Mouse (Mus musculus): ENCODE results near the gene Dhx37. TPM values are rescaled to one million over a fixed set of nuclear protein-coding genes. Genes with fewer than 3 reads are reported as not detected.
"Not testable (repeated sequence)": the region's sequence is repeated elsewhere in the genome, so short reads cannot be mapped to it uniquely, and the experiment has no call there.

Dhx37 gene
- polyA plus RNA-seq, 1 experiment from 2014 or later, result 11.4 TPM

DNA sequence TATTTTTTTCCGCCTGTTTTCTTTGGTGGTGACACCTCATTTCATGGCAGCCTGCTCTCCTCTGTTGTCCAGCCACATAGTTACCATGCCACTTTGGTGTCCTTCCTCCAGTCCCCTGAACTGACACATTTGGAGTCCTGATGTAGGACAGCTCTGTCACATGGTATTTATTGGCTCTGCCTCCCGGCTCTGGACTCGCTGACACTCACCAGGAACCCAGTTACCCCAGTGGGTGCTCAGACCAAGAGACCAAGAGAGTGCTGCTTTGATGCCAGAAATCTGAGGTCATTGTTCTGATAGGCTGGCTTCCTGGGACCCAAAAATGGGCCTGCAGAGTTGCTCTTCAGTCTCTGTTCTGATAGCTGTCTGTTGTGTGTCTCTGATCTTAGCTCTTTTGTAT lies 14.1 kb upstream of the Dhx37 start:
- no peak overlapping the region for H3K27ac ChIP-seq
- no peak overlapping the region for H3K4me3 ChIP-seq
- 70% methylated on average over 3 of the region's 3 CpGs for WGBS (ENCODE audit: insufficient replicate concordance)
- H3K4me2 ChIP-seq, result no peak overlapping the region
- H3K9me3 ChIP-seq (replicated peaks), result no peaks in the 10 kb centered on the region
- ATAC-seq, result no peak
- peaks cover 22% of the 10 kb centered on the region for H3K36me3 ChIP-seq
- H3K27me3 ChIP-seq (replicated peaks), result no peaks in the 10 kb centered on the region
- peaks cover 67% of the 10 kb centered on the region for H3K4me1 ChIP-seq
- no peak overlapping the region for H3K9ac ChIP-seq

GRCm38 (mm10) chr5:125446344-125446743 lies 12.4 kb upstream of the Dhx37 start:
- no peak overlapping the region for H3K4me2 ChIP-seq
- H3K27me3 ChIP-seq (replicated peaks), result no peaks in the 10 kb centered on the region
- WGBS (ENCODE audit: insufficient replicate concordance), result 79% methylated on average over 7 of the region's 7 CpGs
- peaks cover 6% of the 10 kb centered on the region for H3K36me3 ChIP-seq
- H3K4me1 ChIP-seq, result peaks cover 79% of the 10 kb centered on the region
- H3K9ac ChIP-seq, result no peak overlapping the region
- H3K27ac ChIP-seq, result no peak overlapping the region
- no peak overlapping the region for H3K4me3 ChIP-seq
- ATAC-seq, result no peak
- H3K9me3 ChIP-seq (replicated peaks), result no peaks in the 10 kb centered on the region

DNA sequence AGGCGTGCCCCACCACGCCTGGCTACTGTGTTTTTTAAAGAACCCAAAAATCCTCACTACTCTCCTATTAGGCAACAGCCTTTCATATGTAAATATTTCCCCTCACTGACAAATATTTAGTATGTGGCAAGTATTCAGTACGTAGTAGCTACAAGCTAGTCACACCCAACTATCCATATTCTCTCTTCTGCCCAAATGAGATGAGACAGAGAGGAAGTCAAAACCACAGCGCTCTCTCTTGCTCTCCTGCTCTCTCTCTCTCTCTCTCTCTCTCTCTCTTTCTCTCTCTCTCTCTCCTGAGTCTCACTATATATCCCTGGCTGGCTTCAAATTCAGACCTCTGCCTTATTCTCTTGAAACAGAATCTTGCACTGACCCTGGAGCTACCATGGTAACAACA lies 10.6 kb upstream of the Dhx37 start:
- H3K27me3 ChIP-seq (replicated peaks), result no peaks in the 10 kb centered on the region
- WGBS (ENCODE audit: insufficient replicate concordance), result 50% methylated on average over 4 of the region's 4 CpGs
- H3K4me3 ChIP-seq, result no peak overlapping the region
- no peak for ATAC-seq
- no peak overlapping the region for H3K9ac ChIP-seq
- H3K4me2 ChIP-seq, result no peak overlapping the region
- peaks cover 6% of the 10 kb centered on the region for H3K36me3 ChIP-seq
- H3K4me1 ChIP-seq, result peaks cover 87% of the 10 kb centered on the region
- H3K9me3 ChIP-seq (replicated peaks), result no peaks in the 10 kb centered on the region
- H3K27ac ChIP-seq, result no peak overlapping the region

DNA sequence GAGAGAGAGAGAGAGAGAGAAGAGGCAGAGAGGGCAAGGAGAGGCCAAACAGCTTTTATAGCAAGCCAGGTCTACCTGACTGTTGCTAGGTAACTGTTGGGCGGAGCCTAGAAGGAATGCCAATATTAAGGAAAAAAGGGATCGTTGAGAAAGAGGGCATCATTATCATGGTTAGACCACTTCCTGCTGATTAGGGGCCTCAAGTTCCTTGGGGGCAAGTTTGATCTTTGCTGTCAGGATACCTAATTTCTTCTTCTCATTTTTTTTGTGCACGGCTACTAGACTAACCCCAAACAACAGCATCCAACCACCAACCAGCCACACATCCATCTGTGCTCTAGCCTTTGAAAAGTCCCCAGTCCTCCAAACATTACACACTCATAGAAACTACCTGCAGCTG lies 10.0 kb upstream of the Dhx37 start:
- ATAC-seq, result no peak
- Histone ChIP-seq H3K9ac (no peak overlapping the region), H3K4me1 (peaks cover 88% of the 10 kb centered on the region), H3K9me3 (replicated peaks) (no peaks in the 10 kb centered on the region), H3K36me3 (peaks cover 6% of the 10 kb centered on the region), H3K4me2 (no peak overlapping the region), H3K27me3 (replicated peaks) (no peaks in the 10 kb centered on the region), H3K4me3 (no peak overlapping the region), H3K27ac (no peak overlapping the region)
- WGBS (ENCODE audit: insufficient replicate concordance), result 34% methylated on average over 3 of the region's 3 CpGs

DNA sequence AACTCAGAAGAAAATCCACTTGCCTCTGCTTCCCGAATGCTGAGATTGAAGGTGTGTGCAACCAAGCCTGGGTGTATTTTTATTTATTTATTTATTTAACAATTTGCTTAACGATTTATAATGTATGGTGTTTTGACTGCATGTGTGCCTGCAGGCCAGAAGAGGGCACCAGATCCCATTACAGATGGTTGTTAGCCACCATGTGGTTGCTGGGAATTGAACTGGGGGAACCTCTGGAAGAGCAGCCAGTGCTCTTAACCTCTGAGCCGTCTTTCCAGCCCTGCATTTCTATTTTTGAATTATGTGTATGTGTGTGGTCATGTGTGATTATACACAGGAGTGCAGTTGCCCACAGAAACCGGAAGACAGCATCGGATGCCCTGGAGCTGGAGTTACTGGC lies 9.4 kb upstream of the Dhx37 start:
- Histone ChIP-seq H3K27me3 (replicated peaks) (no peaks in the 10 kb centered on the region), H3K9ac (no peak overlapping the region), H3K4me1 (peaks cover 88% of the 10 kb centered on the region), H3K4me3 (no peak overlapping the region), H3K27ac (no peak overlapping the region), H3K4me2 (0 out of 2 replicates have a peak overlapping the region, but pooled peaks have one; percentile 100), H3K36me3 (peaks cover 6% of the 10 kb centered on the region), H3K9me3 (replicated peaks) (no peaks in the 10 kb centered on the region)
- WGBS (ENCODE audit: insufficient replicate concordance), result 67% methylated on average over 5 of the region's 5 CpGs
- no peak for ATAC-seq

DNA sequence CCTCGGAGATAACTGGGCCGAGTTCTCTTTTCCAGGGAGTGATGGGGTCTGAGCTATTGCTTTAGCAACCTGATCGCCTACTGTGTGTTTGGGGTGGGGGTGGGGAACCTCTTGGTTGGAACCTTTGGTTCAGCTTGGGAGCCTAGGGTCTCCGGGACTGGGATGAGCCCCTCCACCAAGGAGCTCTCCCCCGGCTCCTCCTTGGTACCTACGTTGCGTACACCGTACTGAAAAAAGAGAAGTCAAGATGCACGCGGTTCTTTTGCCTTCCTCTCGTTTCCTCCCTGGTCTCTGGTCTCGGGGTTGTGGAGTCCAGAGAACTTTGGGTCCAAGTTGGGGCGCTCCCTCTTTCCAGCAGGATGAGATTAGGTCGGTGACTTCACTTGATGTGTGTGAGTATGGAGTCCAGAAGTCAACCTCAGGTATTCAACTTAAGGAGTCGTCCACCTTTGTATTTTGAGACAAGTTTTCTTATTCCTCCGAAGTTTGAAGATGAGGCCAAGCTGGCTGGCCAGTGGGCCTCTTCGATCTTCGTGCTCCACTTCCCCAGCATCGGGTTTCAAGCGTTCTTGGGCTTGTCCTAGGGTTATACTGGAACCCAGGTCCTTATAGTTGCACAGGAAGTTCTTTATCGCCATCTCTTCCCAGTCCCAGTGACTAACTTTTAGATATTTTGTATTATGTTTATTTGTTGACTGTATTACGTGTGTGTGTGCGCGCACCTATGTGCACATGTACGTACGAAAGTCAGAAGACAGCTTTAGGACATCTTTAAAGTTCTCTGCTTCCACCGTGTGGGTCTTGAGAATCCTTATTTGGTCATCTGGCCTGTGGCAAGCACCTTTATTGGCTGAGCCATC lies 8.4 kb upstream of the Dhx37 start:
- 15% methylated on average over 27 of the region's 27 CpGs for WGBS (ENCODE audit: insufficient replicate concordance)
- Histone ChIP-seq H3K4me3 (peak overlapping the region; percentile 96), H3K27me3 (replicated peaks) (no peaks in the 10 kb centered on the region), H3K4me1 (peaks cover 79% of the 10 kb centered on the region), H3K4me2 (peak overlapping the region; percentile 100), H3K9ac (peak overlapping the region; percentile 94), H3K36me3 (peaks cover 6% of the 10 kb centered on the region), H3K27ac (peak overlapping the region; percentile 84), H3K9me3 (replicated peaks) (no peaks in the 10 kb centered on the region)
- ATAC-seq, result peak; percentile 25; the same call in 1 of the 2 replicates

DNA sequence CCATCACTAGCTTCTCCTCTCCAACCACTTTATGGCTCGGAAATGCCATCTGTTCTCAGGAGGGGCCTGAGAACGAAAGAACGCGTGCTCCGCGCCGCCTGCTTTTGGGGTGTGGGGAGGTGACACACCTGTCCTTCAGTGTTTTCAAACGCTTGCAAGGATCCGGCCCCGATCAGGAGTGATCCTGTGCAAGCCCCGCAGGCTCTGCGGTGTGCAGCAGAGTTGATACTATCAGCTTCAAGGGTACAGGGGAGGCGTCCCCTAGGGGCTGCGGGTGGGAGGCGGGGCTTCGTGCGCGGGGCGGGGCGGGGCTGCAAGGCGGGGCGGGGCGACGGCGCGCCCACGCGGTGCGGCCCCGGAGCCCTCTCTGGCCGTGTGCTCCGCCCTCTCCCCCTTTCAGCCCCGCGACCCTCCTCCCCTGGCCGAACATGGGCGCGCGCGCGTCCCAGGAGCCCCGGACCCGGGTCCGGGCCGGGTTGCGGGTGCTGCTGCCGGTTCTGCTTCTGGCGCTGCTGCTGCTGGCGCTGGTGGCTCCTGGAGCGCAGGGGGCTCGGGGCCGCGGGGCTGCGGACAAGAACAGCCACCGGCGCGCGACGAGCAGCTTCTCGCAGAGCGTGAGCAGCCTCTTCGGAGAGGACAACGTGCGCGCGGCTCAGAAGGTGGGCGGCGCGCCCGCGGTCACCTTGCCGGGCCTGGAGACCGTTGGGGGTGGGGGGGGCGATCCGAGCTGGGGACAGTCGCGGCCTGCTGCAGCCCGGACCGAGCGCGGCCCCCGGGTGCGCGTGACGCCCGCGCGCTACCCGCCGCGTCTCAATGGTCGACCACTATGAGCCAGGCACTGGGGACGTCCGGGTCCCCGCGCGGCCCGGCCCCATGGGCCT lies 7.6 kb upstream of the Dhx37 start, which contains the start of gene Bri3bp:
Gene Bri3bp, plus strand, starts transcription at position 335 of the 881 bp plus-strand sequence.
- H3K9ac ChIP-seq, result peak within 1 kb of the TSS; percentile 94
- H3K36me3 ChIP-seq, result peaks cover 6% of the 10 kb centered on the region
- no peaks in the 10 kb centered on the region for H3K9me3 ChIP-seq (replicated peaks)
- peak within 1 kb of the TSS; percentile 96 for H3K4me3 ChIP-seq
- H3K27me3 ChIP-seq (replicated peaks), result no peaks in the 10 kb centered on the region
- peak within 1 kb of the TSS; percentile 100 for H3K4me2 ChIP-seq
- peak within 1 kb of the TSS; percentile 84 for H3K27ac ChIP-seq
- H3K4me1 ChIP-seq, result peaks cover 70% of the 10 kb centered on the region
- peak; percentile 90 for ATAC-seq
- 1% methylated on average over 86 of the region's 97 CpGs for WGBS (ENCODE audit: insufficient replicate concordance)

DNA sequence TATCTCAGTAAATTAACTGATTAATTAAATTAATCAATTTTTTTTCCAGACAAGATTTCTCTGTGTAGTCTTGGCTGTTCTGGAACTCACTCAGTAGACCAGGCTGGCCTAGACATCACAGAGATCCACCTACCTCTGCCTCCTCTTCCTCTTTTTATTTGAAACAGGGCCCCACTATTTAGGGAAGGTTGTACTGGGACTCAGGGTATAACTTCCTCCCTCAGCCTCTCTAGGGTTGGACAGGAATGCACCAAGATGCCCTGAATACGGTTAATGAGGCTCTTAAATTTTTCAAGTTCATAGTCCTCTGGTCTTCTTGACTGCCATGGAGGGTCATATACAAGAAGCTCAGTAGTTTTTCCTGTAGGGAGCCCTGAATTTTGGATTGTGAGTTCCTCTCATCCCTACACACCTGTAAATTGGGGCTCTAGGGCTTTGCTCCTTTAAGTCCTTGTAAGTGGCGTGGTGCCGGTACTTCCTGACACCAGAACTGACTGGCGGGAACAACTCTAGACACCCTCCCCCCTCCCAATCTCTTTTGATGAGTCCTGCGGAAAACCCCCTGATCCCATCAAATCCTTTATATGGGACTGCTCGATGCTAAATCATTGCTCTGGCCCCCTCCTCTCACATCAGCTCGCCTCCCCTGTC lies 6.8 kb upstream of the Dhx37 start:
- Histone ChIP-seq H3K36me3 (peaks cover 6% of the 10 kb centered on the region), H3K4me2 (peak overlapping the region; percentile 100), H3K4me1 (peaks cover 63% of the 10 kb centered on the region), H3K27ac (peak overlapping the region; percentile 84), H3K27me3 (replicated peaks) (no peaks in the 10 kb centered on the region), H3K9me3 (replicated peaks) (no peaks in the 10 kb centered on the region), H3K9ac (peak overlapping the region; percentile 94), H3K4me3 (peak overlapping the region; percentile 96)
- no peak; the same call in 1 of the 2 replicates for ATAC-seq
- WGBS (ENCODE audit: insufficient replicate concordance), result 6% methylated on average over 7 of the region's 7 CpGs

DNA sequence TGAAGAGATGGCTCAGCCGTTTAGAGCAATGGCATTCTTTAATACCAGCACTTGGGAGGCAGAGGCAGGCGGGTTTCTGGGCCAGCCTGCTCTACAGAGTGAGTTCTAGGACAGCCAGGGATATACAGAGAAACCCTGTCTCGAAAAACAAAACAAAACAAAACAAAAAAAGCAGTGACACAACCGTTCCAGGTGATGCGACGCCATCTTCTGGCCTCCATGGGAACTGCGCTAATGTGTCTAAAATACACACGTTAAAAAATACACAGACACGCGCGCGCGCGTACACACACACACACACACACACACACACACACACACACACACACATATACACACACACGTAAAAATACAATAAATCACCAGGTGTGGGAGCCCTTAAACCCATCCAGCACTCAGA lies 426 bp upstream of the Dhx37 start:
- H3K27ac ChIP-seq, result peak overlapping the region; percentile 80
- peak overlapping the region; percentile 37; the same call in 1 of the 2 replicates for H3K9ac ChIP-seq
- peak overlapping the region; percentile 83 for H3K4me3 ChIP-seq
- H3K27me3 ChIP-seq (replicated peaks); ATAC-seq; H3K9me3 ChIP-seq (replicated peaks): not testable (repeated sequence)
- WGBS (ENCODE audit: insufficient replicate concordance), result 45% methylated on average over 15 of the region's 15 CpGs
- peaks cover 30% of the 10 kb centered on the region for H3K4me1 ChIP-seq
- peak overlapping the region; percentile 94 for H3K4me2 ChIP-seq
- peaks cover 27% of the 10 kb centered on the region for H3K36me3 ChIP-seq

DNA sequence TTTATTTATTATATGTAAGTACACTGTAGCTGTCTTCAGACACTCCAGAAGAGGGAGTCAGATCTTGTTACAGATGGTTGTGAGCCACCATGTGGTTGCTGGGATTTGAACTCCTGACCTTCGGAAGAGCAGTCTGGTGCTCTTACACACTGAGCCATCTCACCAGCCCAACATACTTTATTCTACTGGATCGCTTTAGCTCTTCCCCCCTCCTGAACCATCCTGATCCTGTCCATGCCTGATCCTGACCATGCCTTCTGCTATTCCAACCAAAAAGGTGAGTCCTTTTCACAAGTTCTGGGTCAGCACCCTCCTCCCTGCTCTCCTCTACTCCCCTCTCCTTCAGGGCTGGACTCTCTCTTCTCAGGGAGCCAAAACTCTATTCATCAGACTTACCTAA lies 1.6 kb downstream of the Dhx37 start:
- H3K36me3 ChIP-seq, result peaks cover 47% of the 10 kb centered on the region
- peak overlapping the region; percentile 94 for H3K4me2 ChIP-seq
- H3K9ac ChIP-seq, result 0 out of 2 replicates have a peak overlapping the region, but pooled peaks have one; percentile 89
- H3K27ac ChIP-seq, result peak overlapping the region; percentile 6; the same call in 1 of the 2 replicates
- not testable (repeated sequence) for H3K27me3 ChIP-seq (replicated peaks); ATAC-seq; H3K9me3 ChIP-seq (replicated peaks)
- peak overlapping the region; percentile 83; the same call in 1 of the 2 replicates for H3K4me3 ChIP-seq
- WGBS (ENCODE audit: insufficient replicate concordance), result 93% methylated on average over 2 of the region's 2 CpGs
- H3K4me1 ChIP-seq, result peaks cover 20% of the 10 kb centered on the region

DNA sequence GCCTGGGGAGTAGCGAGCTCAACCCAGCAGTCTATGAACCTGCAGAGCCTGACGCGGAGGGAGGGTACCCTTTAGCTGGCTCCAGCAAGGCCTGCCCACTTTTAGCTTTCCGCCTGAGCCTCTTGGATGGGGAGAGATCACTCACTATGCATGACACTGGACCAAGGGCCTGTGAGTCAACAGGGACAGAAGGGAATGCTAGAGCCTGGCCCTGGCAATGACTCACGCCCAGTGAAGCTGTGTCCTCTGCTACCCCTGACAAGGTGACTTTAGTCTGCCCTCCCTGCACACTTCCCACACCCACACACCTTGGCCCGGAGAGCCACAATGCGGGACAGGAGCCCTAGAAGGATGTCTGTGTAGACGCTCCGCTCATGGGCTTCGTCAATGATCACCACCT lies 7.6 kb downstream of the Dhx37 start:
- WGBS (ENCODE audit: insufficient replicate concordance), result 90% methylated on average over 10 of the region's 10 CpGs
- no peaks in the 10 kb centered on the region for H3K27me3 ChIP-seq (replicated peaks)
- ATAC-seq, result peak; percentile 27; the same call in 1 of the 2 replicates

More for the DNA sequence above, 7.6 kb downstream of the Dhx37 start:
- H3K27ac ChIP-seq, result no peak overlapping the region
- no peak overlapping the region for H3K9ac ChIP-seq
- no peak overlapping the region for H3K4me3 ChIP-seq
- H3K4me2 ChIP-seq, result no peak overlapping the region
- H3K9me3 ChIP-seq (replicated peaks), result no peaks in the 10 kb centered on the region
- no peaks in the 10 kb centered on the region for H3K4me1 ChIP-seq
- peaks cover 100% of the 10 kb centered on the region for H3K36me3 ChIP-seq

Data from liver, embryonic 12.5 days (tissue).